Mouse (Mus musculus) embryonic facial prominence, embryonic 14.5 days (tissue): Measurements from ENCODE around the gene Dhx40. TPM values are rescaled to one million over a fixed set of nuclear protein-coding genes. Genes with fewer than 3 reads are reported as not detected.
"Not testable (repeated sequence)": the region's sequence is repeated elsewhere in the genome, so short reads cannot be mapped to it uniquely, and the experiment has no call there.

Experiments
- ATAC-seq: fragments of 200-750 bp; cut with Nextera tagmentation; 2 replicates; pipeline ENCODE4 v1.8.0; 2017; ENCODE audit warnings: low read depth, moderate number of reproducible peaks, moderate TSS enrichment
- DNase-seq: peaks from one replicate; pipeline ENCODE4 v3.0.0-alpha.2; 2015; ENCODE audit warnings: low spot score
- H3K27ac ChIP-seq: fragments of 300-500 bp; sonication (generic); replicated peaks from 2 replicates; pipeline ENCODE4 v1.5.1; 2014; ENCODE audit warnings: low read depth, mild to moderate bottlenecking, low read length, moderate library complexity
- H3K27me3 ChIP-seq: fragments of 300-500 bp; sonication (generic); replicated peaks from 2 replicates; pipeline ENCODE4 v1.6.1; 2014; ENCODE audit warnings: low read length; ENCODE audit not compliant: control insufficient read depth, insufficient read depth
- H3K36me3 ChIP-seq: fragments of 300-500 bp; sonication (generic); 2 replicates; pipeline ENCODE4 v1.6.1; 2014; ENCODE audit warnings: low read length, mixed read lengths; ENCODE audit not compliant: control insufficient read depth, insufficient read depth
- H3K4me1 ChIP-seq: fragments of 300-500 bp; sonication (generic); 2 replicates; pipeline ENCODE4 v1.6.1; 2014; ENCODE audit warnings: antibody characterized with exemption, low read length; ENCODE audit not compliant: control insufficient read depth, insufficient read depth
- H3K4me2 ChIP-seq: fragments of 300-500 bp; sonication (generic); 2 replicates; pipeline ENCODE4 v1.6.1; 2014; ENCODE audit warnings: low read depth, mild to moderate bottlenecking, low read length, moderate library complexity, mixed read lengths
- H3K4me3 ChIP-seq: fragments of 300-500 bp; sonication (generic); 2 replicates; pipeline ENCODE4 v1.5.1; 2014; ENCODE audit warnings: low read depth, mild to moderate bottlenecking, low read length
- H3K9ac ChIP-seq: fragments of 300-500 bp; sonication (generic); 2 replicates; pipeline ENCODE4 v1.6.1; 2014; ENCODE audit warnings: low read depth, mild to moderate bottlenecking, low read length, moderate library complexity, mixed read lengths
- H3K9me3 ChIP-seq: fragments of 300-500 bp; sonication (generic); 2 replicates; pipeline ENCODE4 v1.6.1; 2016; ENCODE audit warnings: low read length; ENCODE audit not compliant: control insufficient read depth
- WGBS: fragments of 180-500 bp; shearing (Covaris S2); extraction: QIAGEN DNeasy Blood & Tissue Kit; methylation state at CpG from one replicate; pipeline ENCODE4 v1.1.7; 2014; 5-methylcytosine and 5-hydroxymethylcytosine counted together
- polyA plus RNA-seq: library from polyadenylated mRNA; unstranded; fragments of >200 nt; fragmentation: Nextera tagmentation; extraction: Ambion mirVana; gene quantifications from 2 replicates; pipeline ENCODE4 v1.2.1, GENCODE M21; 2014

Gene Dhx40
- polyA plus RNA-seq, 1 experiment from 2014 or later, result 19.9 TPM

DNA sequence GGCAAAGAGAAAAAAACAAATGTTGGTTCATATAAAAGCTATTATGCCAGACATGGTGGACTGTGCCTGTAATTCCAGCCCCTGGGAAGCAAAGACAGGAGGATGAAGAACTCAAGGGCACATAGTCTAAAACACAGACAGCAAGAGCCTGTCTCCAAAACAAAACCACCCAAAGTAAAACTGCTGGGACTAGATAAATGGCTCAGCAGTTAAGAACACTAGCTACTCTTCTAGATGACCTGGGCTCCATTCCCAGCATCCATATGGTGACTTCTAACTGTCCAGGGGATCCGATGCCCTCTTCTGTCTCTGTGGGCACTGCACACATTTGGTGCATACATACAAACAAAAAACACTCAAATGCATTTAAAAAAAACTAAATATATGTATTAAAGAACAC is 56.5 kb downstream of the Dhx40 start:
- Histone ChIP-seq H3K9me3 (no peaks in the 10 kb centered on the region), H3K9ac (no peak overlapping the region), H3K27me3 (no peaks in the 10 kb centered on the region), H3K27ac (no peak overlapping the region), H3K4me1 (peaks cover 13% of the 10 kb centered on the region), H3K4me3 (no peak overlapping the region), H3K4me2 (no peak overlapping the region), H3K36me3 (peaks cover 4% of the 10 kb centered on the region; the same call in 1 of the 2 replicates)
- ATAC-seq (no peak), DNase-seq (no peak)
- 100% methylated on average over 1 of the region's 1 CpGs for WGBS

GRCm38 (mm10) chr11:86749776-86750423 is 57.6 kb downstream of the Dhx40 start:
- H3K4me3 ChIP-seq, result no peak overlapping the region
- no peak overlapping the region for H3K9ac ChIP-seq
- peaks cover 6% of the 10 kb centered on the region for H3K4me1 ChIP-seq
- DNase-seq (no peak), ATAC-seq (no peak)
- no peaks in the 10 kb centered on the region for H3K27me3 ChIP-seq
- WGBS, result 81% methylated on average over 3 of the region's 3 CpGs
- H3K9me3 ChIP-seq, result no peaks in the 10 kb centered on the region
- no peak overlapping the region for H3K4me2 ChIP-seq
- no peak overlapping the region for H3K27ac ChIP-seq
- peaks cover 4% of the 10 kb centered on the region; the same call in 1 of the 2 replicates for H3K36me3 ChIP-seq

GRCm38 (mm10) chr11:86745634-86746404 is 61.7 kb downstream of the Dhx40 start:
- ATAC-seq, result no peak
- no peak overlapping the region for H3K4me2 ChIP-seq
- H3K9me3 ChIP-seq, result no peaks in the 10 kb centered on the region
- no peaks in the 10 kb centered on the region for H3K27me3 ChIP-seq
- no peak overlapping the region for H3K27ac ChIP-seq
- peak; percentile 20 for DNase-seq
- no peak overlapping the region for H3K9ac ChIP-seq
- H3K4me3 ChIP-seq, result no peak overlapping the region
- WGBS, result 66% methylated on average over 3 of the region's 3 CpGs
- no peaks in the 10 kb centered on the region for H3K36me3 ChIP-seq
- no peaks in the 10 kb centered on the region for H3K4me1 ChIP-seq

GRCm38 (mm10) chr11:86742605-86743004 is 64.9 kb downstream of the Dhx40 start:
- Histone ChIP-seq H3K4me2 (no peak overlapping the region), H3K9me3 (no peaks in the 10 kb centered on the region), H3K4me1 (no peaks in the 10 kb centered on the region), H3K27me3 (no peaks in the 10 kb centered on the region), H3K36me3 (no peaks in the 10 kb centered on the region), H3K27ac (no peak overlapping the region), H3K4me3 (no peak overlapping the region), H3K9ac (no peak overlapping the region)
- ATAC-seq, result no peak
- 68% methylated on average over 2 of the region's 2 CpGs for WGBS
- no peak for DNase-seq

- 95% methylated on average over 5 of the region's 5 CpGs for WGBS
- Histone ChIP-seq H3K4me2 (no peak overlapping the region), H3K4me1 (no peaks in the 10 kb centered on the region), H3K27ac (no peak overlapping the region), H3K9ac (no peak overlapping the region), H3K27me3 (no peaks in the 10 kb centered on the region), H3K9me3 (no peaks in the 10 kb centered on the region), H3K36me3 (no peaks in the 10 kb centered on the region), H3K4me3 (no peak overlapping the region)
- DNase-seq (no peak), ATAC-seq (no peak)
Observed at GRCm38 (mm10) chr11:86741505-86741904, 66.0 kb downstream of the Dhx40 start.

DNA sequence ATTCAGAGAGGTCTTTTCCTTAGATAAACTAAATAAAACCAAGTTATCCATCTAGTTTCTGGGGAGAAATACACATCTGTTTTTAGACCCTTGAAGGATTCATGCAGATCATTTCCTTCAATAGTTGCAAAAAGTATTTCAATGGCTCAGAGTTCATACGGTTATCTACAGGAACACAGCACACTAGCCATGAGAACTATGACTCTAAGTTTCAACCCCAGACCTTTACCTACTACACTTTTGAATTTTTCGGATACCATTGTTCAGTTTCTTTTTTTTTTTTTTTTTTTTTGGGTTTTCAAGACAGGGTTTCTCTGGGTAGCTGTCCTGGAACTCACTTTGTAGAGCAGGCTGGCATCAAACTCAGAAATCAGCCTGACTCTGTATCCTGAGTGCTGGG is 68.1 kb downstream of the Dhx40 start:
- Histone ChIP-seq H3K9ac (no peak overlapping the region), H3K9me3 (no peaks in the 10 kb centered on the region), H3K27ac (no peak overlapping the region), H3K4me1 (no peaks in the 10 kb centered on the region), H3K4me3 (no peak overlapping the region), H3K4me2 (no peak overlapping the region), H3K27me3 (no peaks in the 10 kb centered on the region), H3K36me3 (peaks cover 7% of the 10 kb centered on the region; the same call in 1 of the 2 replicates)
- no peak for DNase-seq
- 79% methylated on average over 2 of the region's 2 CpGs for WGBS
- no peak for ATAC-seq

DNA sequence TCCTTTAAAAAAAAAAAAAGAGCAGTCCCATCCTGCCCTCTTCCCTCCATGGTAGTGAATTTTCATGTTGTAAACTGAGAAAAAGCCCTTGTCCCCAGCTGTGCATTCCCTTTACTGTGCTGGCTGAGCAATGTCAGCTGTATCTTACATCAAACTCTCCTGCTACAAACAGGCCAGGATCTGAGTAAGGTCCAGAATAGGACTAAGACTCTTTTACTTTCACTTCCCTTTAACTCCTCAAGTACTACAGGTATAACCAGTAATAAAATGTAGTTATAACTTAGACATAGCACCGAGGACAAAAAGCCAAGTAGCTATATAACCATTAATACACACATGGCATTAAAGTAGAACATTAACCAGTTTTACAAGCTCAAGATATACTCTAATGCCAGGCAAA is 68.6 kb downstream of the Dhx40 start:
- Histone ChIP-seq H3K9me3 (no peaks in the 10 kb centered on the region), H3K27ac (no peak overlapping the region), H3K9ac (no peak overlapping the region), H3K4me1 (no peaks in the 10 kb centered on the region), H3K4me3 (no peak overlapping the region), H3K4me2 (no peak overlapping the region), H3K36me3 (peaks cover 13% of the 10 kb centered on the region; the same call in 1 of the 2 replicates), H3K27me3 (no peaks in the 10 kb centered on the region)
- DNase-seq, result no peak
- 91% methylated on average over 1 of the region's 1 CpGs for WGBS
- ATAC-seq, result no peak

DNA sequence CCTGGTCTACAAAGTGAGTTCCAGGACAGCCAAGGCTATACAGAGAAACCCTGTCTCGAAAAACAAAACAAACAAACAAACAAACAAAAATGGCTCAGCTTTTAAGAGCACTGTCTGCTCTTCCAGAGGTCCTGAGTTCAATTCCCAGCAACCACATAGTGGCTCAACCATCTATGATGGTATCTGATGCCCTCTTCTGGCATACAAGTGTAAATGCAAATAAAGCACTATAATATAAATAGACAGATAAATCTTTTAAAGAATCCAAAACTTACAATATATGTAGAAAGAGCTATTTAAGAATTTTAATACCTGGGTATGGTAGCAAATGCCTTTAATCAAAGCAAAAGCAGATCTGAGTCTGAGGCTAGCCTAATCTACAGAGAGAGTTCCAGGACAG is 69.2 kb downstream of the Dhx40 start:
- ATAC-seq, H3K27me3 ChIP-seq: not testable (repeated sequence)
- WGBS, result 100% methylated on average over 1 of the region's 1 CpGs

More for the DNA sequence above, 69.2 kb downstream of the Dhx40 start:
- H3K9me3 ChIP-seq, H3K4me2 ChIP-seq, H3K9ac ChIP-seq, DNase-seq, H3K27ac ChIP-seq, H3K4me1 ChIP-seq, H3K4me3 ChIP-seq: not testable (repeated sequence)
- peaks cover 19% of the 10 kb centered on the region for H3K36me3 ChIP-seq
